Mouse (Mus musculus): ENCODE results near the gene Otor. TPM values are rescaled to one million over a fixed set of nuclear protein-coding genes. Genes with fewer than 3 reads are reported as not detected.

The Otor gene
- total RNA-seq, 2 experiments from 2014 or later, result not detected

DNA sequence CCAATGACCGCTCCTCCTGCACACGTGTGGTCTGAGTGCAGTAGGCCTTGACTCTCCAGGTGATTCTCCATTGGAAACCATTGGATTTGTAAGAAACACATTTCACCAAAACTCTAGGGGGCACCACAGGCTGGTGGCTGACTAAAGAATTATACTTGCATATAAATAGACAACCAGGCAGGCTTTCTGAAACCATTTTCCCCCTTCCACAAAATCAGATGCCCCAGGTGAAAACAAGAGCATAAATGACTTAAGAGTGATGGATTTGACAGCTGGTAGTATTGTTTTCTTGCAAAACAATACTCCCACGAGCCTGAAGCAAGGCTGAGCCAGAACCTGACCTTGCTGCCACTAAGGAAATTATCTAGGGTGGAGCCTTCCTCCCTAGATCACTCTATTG is 39.2 kb downstream of the Otor start:
- no peak for ATAC-seq (replicated peaks; ENCODE audit: low FRiP score, low TSS enrichment, poor library complexity, severe bottlenecking)

DNA sequence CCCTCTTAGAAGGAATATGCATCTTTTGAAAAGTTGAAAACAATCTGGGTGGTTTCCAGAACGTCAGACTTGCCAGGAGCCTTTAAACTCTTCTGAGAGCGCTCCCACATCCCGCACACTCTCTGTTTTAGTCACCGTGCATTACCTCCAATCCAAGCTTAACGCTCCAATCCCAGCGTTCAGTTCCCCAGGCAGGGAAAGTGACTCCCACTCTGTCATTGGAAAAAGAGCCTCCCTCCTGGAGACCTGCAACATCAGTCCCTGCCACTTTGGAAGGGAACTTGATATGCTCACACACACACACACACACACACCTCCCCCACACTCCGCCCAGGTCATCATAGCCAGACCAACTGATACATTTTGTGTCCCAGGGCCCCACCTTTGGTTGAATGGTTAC is 39.9 kb downstream of the Otor start:
- no peak for ATAC-seq (replicated peaks; ENCODE audit: low FRiP score, low TSS enrichment, poor library complexity, severe bottlenecking)

DNA sequence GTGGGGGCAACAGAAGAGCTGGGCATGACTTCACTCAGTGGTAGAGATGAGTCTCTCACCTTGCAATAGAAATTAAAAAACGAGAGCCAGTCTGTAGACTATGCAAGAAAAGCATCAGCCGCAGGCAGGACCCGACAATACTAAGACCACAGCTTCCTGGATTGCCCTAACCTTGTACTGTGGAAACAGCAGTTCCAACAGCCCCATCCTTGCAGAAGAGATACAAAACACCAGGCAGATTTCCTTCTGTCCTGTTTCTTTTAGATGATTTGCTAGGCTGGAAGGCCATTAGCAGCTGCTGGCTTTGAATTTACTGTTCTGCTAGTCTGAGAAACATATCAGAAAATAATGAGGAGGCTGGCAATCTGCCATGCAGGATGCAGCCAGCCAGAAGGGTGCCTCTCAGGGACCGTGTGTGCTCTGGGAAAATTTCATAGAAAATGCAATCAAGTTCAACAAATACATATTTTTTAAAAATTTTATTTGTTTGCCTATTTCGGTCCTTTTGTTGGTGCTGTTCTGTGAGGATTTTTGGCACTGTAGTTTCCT is 52.9 kb downstream of the Otor start:
- ATAC-seq (replicated peaks; ENCODE audit: low FRiP score, low TSS enrichment, poor library complexity, severe bottlenecking), result no peak

Other genes with a start within 250 kb of the Otor start
- 9.2 and 16.5 TPM in 2 replicates for gene Kif16b, start 176.9 kb upstream of the Otor start, total RNA-seq (2014; fragmentation: Nextera tagmentation)
- 13.7 and 19.1 TPM in 2 replicates for gene Kif16b, start 176.9 kb upstream of the Otor start, total RNA-seq (2017)
- 46.6 and 62.5 TPM in 2 replicates for gene Snrpb2, start 15.4 kb upstream of the Otor start, total RNA-seq (2014; fragmentation: Nextera tagmentation)
- gene Snrpb2, start 15.4 kb upstream of the Otor start, total RNA-seq (2017), result 94.4 and 234 TPM in 2 replicates